Comparison of ENCODE assay signal across 8 mouse cellular contexts in genomic region chr10:99524273-99525212, GRCm38 (mm10).
DNase-seq lines count a peak whose midpoint lies in the region; ATAC-seq and TF ChIP-seq lines count a peak whose summit lies in the region.

No protein-coding gene starts in this region.

- WGBS in lung, embryonic 16.5 days, result 8% methylated on average over 20 of the region's 20 CpGs
- WGBS in heart, adult 2 months, result 26% methylated on average over 20 of the region's 20 CpGs
- 25% methylated on average over 20 of the region's 20 CpGs for WGBS in intestine, postnatal 0 days
- whole genome bisulfite sequencing in lung, postnatal 0 days, result 13% methylated on average over 20 of the region's 20 CpGs
- WGBS in cerebellum, adult 2 months, result 34% methylated on average over 20 of the region's 20 CpGs

- H3K4me2 ChIP-seq in lung, embryonic 16.5 days (ENCODE audit: low read depth, low read length), result peak overlapping the region; percentile 54
- H3K4me2 ChIP-seq in intestine, postnatal 0 days (replicated peaks; ENCODE audit: low read depth), result peak overlapping the region; percentile 30; the same call in 1 of the 2 replicates
- peak overlapping the region; percentile 42 for H3K4me2 ChIP-seq in lung, postnatal 0 days (replicated peaks; ENCODE audit: low read depth, low read length)

- H3K4me1 ChIP-seq in lung, embryonic 16.5 days (replicated peaks; ENCODE audit: control insufficient read depth, insufficient read depth, low read length), result peaks cover 11% of the 10 kb centered on the region
- H3K4me1 ChIP-seq in heart, adult 2 months (ENCODE audit: control insufficient read depth, insufficient read depth, low read length), result peaks cover 2% of the 10 kb centered on the region
- no peaks in the 10 kb centered on the region for H3K4me1 ChIP-seq in intestine, postnatal 0 days (replicated peaks; ENCODE audit: control insufficient read depth, insufficient read depth, low read length)
- peaks cover 6% of the 10 kb centered on the region; the same call in 1 of the 2 replicates for H3K4me1 ChIP-seq in lung, postnatal 0 days (ENCODE audit: insufficient read depth, low read depth, low read length)
- H3K4me1 ChIP-seq in cerebellum, adult 2 months (ENCODE audit: control insufficient read depth, insufficient read depth, low read length), result no peaks in the 10 kb centered on the region

- TF ChIP-seq CTCF in heart, adult 2 months (IDR thresholded peaks at IDR 0.05), result no peak
- no peak for TF ChIP-seq CTCF in intestine, postnatal 0 days (IDR thresholded peaks at IDR 0.05; ENCODE audit: low read depth)
- TF ChIP-seq CTCF in lung, postnatal 0 days (IDR thresholded peaks at IDR 0.05), result no peak
- no peak for TF ChIP-seq CTCF in cerebellum, adult 2 months (IDR thresholded peaks at IDR 0.05; ENCODE audit: borderline replicate concordance, insufficient read depth, low read depth, low read length)

- no peaks in the 10 kb centered on the region for H3K79me2 ChIP-seq in heart, adult 2 months (replicated peaks; ENCODE audit: control insufficient read depth, insufficient read depth, low read length)

- ATAC-seq in lung, embryonic 16.5 days (ENCODE audit: low read depth), result peak; percentile 82
- ATAC-seq in intestine, postnatal 0 days, result no peak
- peak; percentile 67 for ATAC-seq in lung, postnatal 0 days

- no peak for DNase-seq in lung, postnatal 25 days (ENCODE audit: low spot score)
- DNase-seq in heart, adult 2 months, result peak; percentile 28 to 33
- peak; percentile 58 for DNase-seq in lung, postnatal 0 days (ENCODE audit: low spot score)
- peak; percentile 29 for DNase-seq in right cerebral cortex, postnatal 25 days
- DNase-seq in cerebellum, adult 2 months, result no peak
- no peak for DNase-seq in adrenal gland, postnatal 4 days (ENCODE audit: low spot score in 2 of 2)

- no peaks in the 10 kb centered on the region for H3K27me3 ChIP-seq in lung, embryonic 16.5 days (ENCODE audit: control insufficient read depth, insufficient read depth, low read depth, low read length)
- no peaks in the 10 kb centered on the region for H3K27me3 ChIP-seq in heart, adult 2 months (ENCODE audit: control insufficient read depth, insufficient read depth, low read length)
- H3K27me3 ChIP-seq in intestine, postnatal 0 days (replicated peaks; ENCODE audit: control insufficient read depth, insufficient read depth, low read length), result no peaks in the 10 kb centered on the region
- no peaks in the 10 kb centered on the region for H3K27me3 ChIP-seq in lung, postnatal 0 days (replicated peaks; ENCODE audit: insufficient read depth, low read length)
- no peaks in the 10 kb centered on the region for H3K27me3 ChIP-seq in cerebellum, adult 2 months (ENCODE audit: control insufficient read depth, insufficient read depth, low read length)

- no peak for TF ChIP-seq POLR2A in heart, adult 2 months (IDR thresholded peaks at IDR 0.05; ENCODE audit: insufficient read depth, low read depth, low read length)
- TF ChIP-seq POLR2A in cerebellum, adult 2 months (IDR thresholded peaks at IDR 0.05; ENCODE audit: borderline replicate concordance, insufficient read depth, low read length), result no peak

- H3K36me3 ChIP-seq in lung, embryonic 16.5 days (ENCODE audit: control insufficient read depth, insufficient read depth, low read length), result no peaks in the 10 kb centered on the region
- no peaks in the 10 kb centered on the region for H3K36me3 ChIP-seq in heart, adult 2 months (ENCODE audit: control insufficient read depth, insufficient read depth, low read length)
- H3K36me3 ChIP-seq in intestine, postnatal 0 days (ENCODE audit: control insufficient read depth, insufficient read depth), result no peaks in the 10 kb centered on the region
- H3K36me3 ChIP-seq in lung, postnatal 0 days (ENCODE audit: insufficient read depth, low read length), result no peaks in the 10 kb centered on the region

- intact Hi-C loops in heart, adult 2 months (cut with DNase I), result loop anchor here (5.0 kb wide), 1 partner anchor 37 kb away; no protein-coding TSS in a partner anchor

- peak overlapping the region; percentile 65 for H3K27ac ChIP-seq in lung, embryonic 16.5 days (ENCODE audit: low read length)
- H3K27ac ChIP-seq in heart, adult 2 months, result no peak overlapping the region
- H3K27ac ChIP-seq in intestine, postnatal 0 days (ENCODE audit: low read depth, low read length), result no peak overlapping the region
- H3K27ac ChIP-seq in lung, postnatal 0 days (ENCODE audit: low read length), result peak overlapping the region; percentile 51; the same call in 1 of the 2 replicates
- H3K27ac ChIP-seq in cerebellum, adult 2 months (ENCODE audit: insufficient read depth, low read length), result no peak overlapping the region

- TF ChIP-seq EP300 in heart, adult 2 months (IDR thresholded peaks at IDR 0.05; ENCODE audit: insufficient read depth, low read depth, low read length), result no peak
- no peak for TF ChIP-seq EP300 in lung, postnatal 0 days (IDR thresholded peaks at IDR 0.05)

- H3K9me3 ChIP-seq in lung, embryonic 16.5 days (ENCODE audit: control insufficient read depth, low read length), result 0 out of 2 replicates have a peak, but pooled peaks cover 2% of the 10 kb centered on the region
- no peaks in the 10 kb centered on the region for H3K9me3 ChIP-seq in intestine, postnatal 0 days (ENCODE audit: control insufficient read depth)
- H3K9me3 ChIP-seq in lung, postnatal 0 days (ENCODE audit: low read length), result no peaks in the 10 kb centered on the region

- H3K9ac ChIP-seq in lung, embryonic 16.5 days (ENCODE audit: low read length), result peak overlapping the region; percentile 46
- H3K9ac ChIP-seq in heart, adult 2 months (ENCODE audit: low read depth, low read length), result no peak overlapping the region; the same call in 1 of the 2 replicates
- H3K9ac ChIP-seq in intestine, postnatal 0 days (ENCODE audit: low read depth, low read length), result no peak overlapping the region
- 0 out of 2 replicates have a peak overlapping the region, but pooled peaks have one; percentile 5 for H3K9ac ChIP-seq in lung, postnatal 0 days (replicated peaks; ENCODE audit: low read depth)

- peak overlapping the region; percentile 18; the same call in 1 of the 2 replicates for H3K4me3 ChIP-seq in lung, embryonic 16.5 days (ENCODE audit: low read length)
- no peak overlapping the region for H3K4me3 ChIP-seq in heart, adult 2 months
- no peak overlapping the region for H3K4me3 ChIP-seq in intestine, postnatal 0 days (ENCODE audit: low read depth, low read length)
- peak overlapping the region; percentile 19; the same call in 1 of the 2 replicates for H3K4me3 ChIP-seq in lung, postnatal 0 days (ENCODE audit: low read depth, low read length)
- no peak overlapping the region for H3K4me3 ChIP-seq in cerebellum, adult 2 months (replicated peaks; ENCODE audit: insufficient read depth, low read depth, low read length)

Comparison
In these comparisons a context has a peak if more than half of its experiments do, and no peak if none do; other contexts are left out.
1. DNase-seq: peak in heart, adult 2 months (2 of 2), lung, postnatal 0 days (single experiment) and right cerebral cortex, postnatal 25 days (single experiment); none in lung, postnatal 25 days (single experiment), cerebellum, adult 2 months (0 of 2) and adrenal gland, postnatal 4 days (0 of 2).
2. H3K27ac ChIP-seq: peak in lung, embryonic 16.5 days (single experiment) and lung, postnatal 0 days (single experiment); none in heart, adult 2 months (single experiment), intestine, postnatal 0 days (single experiment) and cerebellum, adult 2 months (single experiment).
3. H3K4me3 ChIP-seq: peak in lung, embryonic 16.5 days (single experiment) and lung, postnatal 0 days (single experiment); none in heart, adult 2 months (single experiment), intestine, postnatal 0 days (single experiment) and cerebellum, adult 2 months (single experiment).
4. H3K9ac ChIP-seq: peak in lung, embryonic 16.5 days (single experiment) and lung, postnatal 0 days (single experiment); none in heart, adult 2 months (single experiment) and intestine, postnatal 0 days (single experiment).
5. Peak in every context shown above with its lines, with median percentiles within 50 percentile points of each other: H3K4me2 ChIP-seq.